Mouse (Mus musculus): ENCODE data around the gene Zwilch.
"Not testable (repeated sequence)": the region's sequence is repeated elsewhere in the genome, so short reads cannot be mapped to it uniquely, and the experiment has no call there.

DNA sequence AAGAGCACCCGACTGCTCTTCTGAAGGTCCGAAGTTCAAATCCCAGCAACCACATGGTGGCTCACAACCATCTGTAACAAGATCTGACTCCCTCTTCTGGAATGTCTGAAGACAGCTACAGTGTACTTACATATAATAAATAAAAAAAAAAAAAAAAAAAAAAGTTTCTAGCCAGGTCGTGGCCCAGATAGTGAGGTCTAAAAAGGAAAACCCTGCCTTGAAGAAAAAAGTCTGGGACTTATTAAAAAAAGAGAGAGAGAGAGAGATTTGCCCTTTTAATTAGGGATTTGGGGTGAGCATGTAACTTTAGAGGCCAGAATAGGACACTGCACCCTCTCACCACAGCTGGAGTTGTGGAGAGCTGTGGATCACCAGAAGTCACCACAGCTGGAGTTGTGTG lies 2.9 kb downstream of the Zwilch start:
- TF ChIP-seq CTCF (IDR thresholded peaks at IDR 0.05; ENCODE audit: low read depth, low read length); EP300 (IDR thresholded peaks at IDR 0.05; ENCODE audit: insufficient read depth, low read depth, low read length): not testable (repeated sequence)
